Mouse (Mus musculus): ENCODE results near the gene Psmd11.

Psmd11 gene

GRCm38 (mm10) chr11:80479906-80480866 is 51.8 kb downstream of the Psmd11 start:
- no peak for ATAC-seq (ENCODE audit: insufficient number of reproducible peaks, low FRiP score, low TSS enrichment)

- no peak for ATAC-seq (ENCODE audit: insufficient number of reproducible peaks, low FRiP score, low TSS enrichment)
Measured at GRCm38 (mm10) chr11:80481409-80482050, 53.1 kb downstream of the Psmd11 start.

- no peak for ATAC-seq (ENCODE audit: insufficient number of reproducible peaks, low FRiP score, low TSS enrichment)
Measured at GRCm38 (mm10) chr11:80482347-80482746, 53.9 kb downstream of the Psmd11 start.

GRCm38 (mm10) chr11:80482921-80483320 is 54.5 kb downstream of the Psmd11 start:
- no peak for ATAC-seq (ENCODE audit: insufficient number of reproducible peaks, low FRiP score, low TSS enrichment)

- ATAC-seq (ENCODE audit: insufficient number of reproducible peaks, low FRiP score, low TSS enrichment): no peak
Measured at GRCm38 (mm10) chr11:80483536-80484067, 55.2 kb downstream of the Psmd11 start.

GRCm38 (mm10) chr11:80484191-80484791 is 55.9 kb downstream of the Psmd11 start:
- ATAC-seq (ENCODE audit: insufficient number of reproducible peaks, low FRiP score, low TSS enrichment): peak; percentile 87

GRCm38 (mm10) chr11:80485120-80485551 is 56.7 kb downstream of the Psmd11 start:
- no peak for ATAC-seq (ENCODE audit: insufficient number of reproducible peaks, low FRiP score, low TSS enrichment)

GRCm38 (mm10) chr11:80485622-80486206 is 57.3 kb downstream of the Psmd11 start:
- no peak for ATAC-seq (ENCODE audit: insufficient number of reproducible peaks, low FRiP score, low TSS enrichment)

- no peak for ATAC-seq (ENCODE audit: insufficient number of reproducible peaks, low FRiP score, low TSS enrichment)
Measured at GRCm38 (mm10) chr11:80487904-80488587, 59.6 kb downstream of the Psmd11 start.

- no peak for ATAC-seq (ENCODE audit: insufficient number of reproducible peaks, low FRiP score, low TSS enrichment)
Measured at GRCm38 (mm10) chr11:80489172-80489881, 60.9 kb downstream of the Psmd11 start.

GRCm38 (mm10) chr11:80489882-80490196 is 61.4 kb downstream of the Psmd11 start:
- no peak for ATAC-seq (ENCODE audit: insufficient number of reproducible peaks, low FRiP score, low TSS enrichment)

- ATAC-seq (ENCODE audit: insufficient number of reproducible peaks, low FRiP score, low TSS enrichment): no peak
Measured at GRCm38 (mm10) chr11:80490831-80491230, 62.4 kb downstream of the Psmd11 start.

- ATAC-seq (ENCODE audit: insufficient number of reproducible peaks, low FRiP score, low TSS enrichment): no peak
Measured at GRCm38 (mm10) chr11:80493186-80493585, 64.8 kb downstream of the Psmd11 start.

GRCm38 (mm10) chr11:80494852-80495251 is 66.4 kb downstream of the Psmd11 start:
- no peak for ATAC-seq (ENCODE audit: insufficient number of reproducible peaks, low FRiP score, low TSS enrichment)

- no peak for ATAC-seq (ENCODE audit: insufficient number of reproducible peaks, low FRiP score, low TSS enrichment)
Measured at GRCm38 (mm10) chr11:80495972-80496371, 67.6 kb downstream of the Psmd11 start.

- no peak for ATAC-seq (ENCODE audit: insufficient number of reproducible peaks, low FRiP score, low TSS enrichment)
Measured at GRCm38 (mm10) chr11:80496640-80497039, 68.2 kb downstream of the Psmd11 start.

- no peak for ATAC-seq (ENCODE audit: insufficient number of reproducible peaks, low FRiP score, low TSS enrichment)
Measured at GRCm38 (mm10) chr11:80497225-80497919, 69.0 kb downstream of the Psmd11 start.

- no peak for ATAC-seq (ENCODE audit: insufficient number of reproducible peaks, low FRiP score, low TSS enrichment)
Measured at GRCm38 (mm10) chr11:80498328-80499070, 70.1 kb downstream of the Psmd11 start.
